Mouse (Mus musculus): Measurements from ENCODE around the gene Agpat4. TPM values are rescaled to one million over a fixed set of nuclear protein-coding genes. Genes with fewer than 3 reads are reported as not detected.

The Agpat4 gene
- polyA plus RNA-seq, 1 experiment from 2014 or later = 10.2 TPM

DNA sequence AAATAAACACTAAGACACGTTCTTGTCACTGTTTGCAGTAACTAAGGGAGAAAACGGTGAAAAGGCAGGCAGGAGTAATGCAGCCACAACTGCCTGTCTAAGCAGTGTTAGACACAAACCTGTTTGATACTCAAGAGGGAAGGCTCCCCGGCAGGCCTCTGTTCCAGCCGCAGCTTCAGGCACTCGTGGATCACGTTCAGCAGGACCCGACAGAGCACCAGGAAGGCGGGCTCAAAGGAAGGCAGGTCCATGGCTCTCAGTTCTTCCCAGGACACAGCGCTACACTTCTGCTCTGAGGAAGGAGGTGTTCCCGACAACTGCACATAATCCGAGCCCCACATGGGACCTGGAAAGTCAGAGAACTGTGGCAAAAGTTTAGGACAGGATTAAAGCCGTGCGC lies 145.3 kb downstream of the Agpat4 start:
- Histone ChIP-seq H3K27ac (ENCODE audit: low read depth) (no peak overlapping the region), H3K9ac (replicated peaks) (no peak overlapping the region), H3K4me1 (ENCODE audit: insufficient read depth) (no peaks in the 10 kb centered on the region), H3K4me2 (ENCODE audit: low read depth, low read length) (no peak overlapping the region), H3K27me3 (ENCODE audit: insufficient read depth, low read length) (no peaks in the 10 kb centered on the region), H3K9me3 (ENCODE audit: low read length) (no peaks in the 10 kb centered on the region), H3K4me3 (ENCODE audit: low read depth, low read length) (no peak overlapping the region), H3K36me3 (replicated peaks; ENCODE audit: insufficient read depth, low read length) (peaks cover 21% of the 10 kb centered on the region)
- ATAC-seq (no peak), DNase-seq (no peak)
- TF ChIP-seq EP300 (IDR thresholded peaks at IDR 0.05; ENCODE audit: low read depth) (no peak), CTCF (IDR thresholded peaks at IDR 0.05; ENCODE audit: low read depth) (no peak)
- 82% methylated on average over 13 of the region's 13 CpGs for WGBS (ENCODE audit: insufficient replicate concordance)

DNA sequence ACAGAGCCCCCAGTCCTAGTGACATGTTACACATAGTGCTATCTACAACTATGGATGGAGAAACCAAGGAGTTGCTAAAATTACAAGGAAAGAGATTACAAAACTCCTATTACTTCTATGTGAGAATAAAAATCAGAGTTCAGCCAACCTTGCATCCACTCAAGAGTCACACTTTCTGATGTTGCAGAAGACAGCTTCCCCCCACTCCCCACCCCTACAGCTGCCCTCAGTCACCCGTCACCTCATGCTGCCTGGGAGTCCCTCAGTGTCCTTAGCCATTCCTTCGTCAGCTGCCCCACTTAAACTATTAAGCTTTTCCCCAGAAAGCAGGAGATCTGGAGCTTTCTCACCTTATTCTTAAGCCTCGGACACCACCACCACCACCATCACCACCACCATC lies 145.8 kb downstream of the Agpat4 start:
- no peak overlapping the region for H3K27ac ChIP-seq (ENCODE audit: low read depth)
- DNase-seq (no peak), ATAC-seq (no peak)
- no peak overlapping the region for H3K4me2 ChIP-seq (ENCODE audit: low read depth, low read length)
- no peak overlapping the region for H3K4me3 ChIP-seq (ENCODE audit: low read depth, low read length)
- peaks cover 20% of the 10 kb centered on the region for H3K36me3 ChIP-seq (replicated peaks; ENCODE audit: insufficient read depth, low read length)
- TF ChIP-seq CTCF (IDR thresholded peaks at IDR 0.05; ENCODE audit: low read depth) (no peak), EP300 (IDR thresholded peaks at IDR 0.05; ENCODE audit: low read depth) (no peak)
- H3K9ac ChIP-seq (replicated peaks) = no peak overlapping the region
- H3K4me1 ChIP-seq (ENCODE audit: insufficient read depth) = no peaks in the 10 kb centered on the region
- no peaks in the 10 kb centered on the region for H3K9me3 ChIP-seq (ENCODE audit: low read length)
- WGBS (ENCODE audit: insufficient replicate concordance) = 81% methylated on average over 3 of the region's 3 CpGs
- H3K27me3 ChIP-seq (ENCODE audit: insufficient read depth, low read length) = no peaks in the 10 kb centered on the region

DNA sequence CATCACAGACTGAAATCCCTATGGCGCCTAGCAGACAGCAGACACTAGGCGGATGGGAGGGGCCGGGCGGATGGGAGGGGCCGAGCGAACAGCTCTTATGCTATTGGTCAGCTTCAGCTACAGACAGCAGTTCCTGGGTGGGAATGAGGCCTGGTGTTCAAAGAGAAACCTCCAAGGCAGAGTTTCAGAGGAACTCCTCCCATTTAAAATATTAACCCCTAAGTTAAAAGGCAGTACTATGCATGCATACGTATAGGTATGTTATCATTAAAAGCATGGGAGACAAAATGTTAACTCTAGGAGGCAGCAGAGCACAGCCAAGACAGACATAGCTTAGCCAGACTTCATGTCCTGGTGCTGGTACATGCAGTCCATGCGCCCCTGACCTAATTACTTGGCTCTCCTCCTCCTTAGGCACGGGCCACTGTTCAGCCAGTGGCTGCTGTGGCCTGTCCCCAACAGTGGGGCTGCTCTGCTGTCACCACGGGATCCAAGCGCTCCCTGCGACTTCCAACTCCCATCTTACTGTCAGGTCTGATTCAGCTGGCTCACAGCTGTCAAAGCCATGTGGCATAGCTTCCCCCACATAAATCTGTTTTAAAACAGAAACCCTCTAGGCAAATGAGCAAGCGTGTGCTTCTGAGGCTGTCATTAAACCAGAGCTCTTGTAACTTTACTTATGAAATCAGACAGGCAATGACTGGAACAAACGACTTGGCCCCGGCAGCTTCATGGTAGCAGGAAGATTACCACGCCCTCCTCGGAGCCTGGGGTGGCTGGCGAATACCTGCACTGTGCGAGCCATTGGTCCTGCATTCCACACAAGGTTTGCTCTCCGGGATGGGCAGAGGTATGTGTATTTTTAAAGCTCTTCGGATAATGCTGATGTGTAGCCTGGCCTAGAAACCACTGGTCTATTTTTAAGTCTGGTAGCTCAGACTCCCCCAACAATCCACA lies 147.7 kb downstream of the Agpat4 start:
- ATAC-seq (peak; percentile 43), DNase-seq (peak; percentile 31)
- peaks cover 16% of the 10 kb centered on the region for H3K36me3 ChIP-seq (replicated peaks; ENCODE audit: insufficient read depth, low read length)
- no peaks in the 10 kb centered on the region for H3K27me3 ChIP-seq (ENCODE audit: insufficient read depth, low read length)
- H3K4me3 ChIP-seq (ENCODE audit: low read depth, low read length) = no peak overlapping the region
- no peak overlapping the region for H3K4me2 ChIP-seq (ENCODE audit: low read depth, low read length)
- H3K9ac ChIP-seq (replicated peaks) = no peak overlapping the region
- H3K4me1 ChIP-seq (ENCODE audit: insufficient read depth) = no peaks in the 10 kb centered on the region
- WGBS (ENCODE audit: insufficient replicate concordance) = 78% methylated on average over 21 of the region's 21 CpGs
- TF ChIP-seq CTCF (IDR thresholded peaks at IDR 0.05; ENCODE audit: low read depth) (peak; percentile 50), EP300 (IDR thresholded peaks at IDR 0.05; ENCODE audit: low read depth) (no peak)
- H3K9me3 ChIP-seq (ENCODE audit: low read length) = no peaks in the 10 kb centered on the region
- no peak overlapping the region for H3K27ac ChIP-seq (ENCODE audit: low read depth)

DNA sequence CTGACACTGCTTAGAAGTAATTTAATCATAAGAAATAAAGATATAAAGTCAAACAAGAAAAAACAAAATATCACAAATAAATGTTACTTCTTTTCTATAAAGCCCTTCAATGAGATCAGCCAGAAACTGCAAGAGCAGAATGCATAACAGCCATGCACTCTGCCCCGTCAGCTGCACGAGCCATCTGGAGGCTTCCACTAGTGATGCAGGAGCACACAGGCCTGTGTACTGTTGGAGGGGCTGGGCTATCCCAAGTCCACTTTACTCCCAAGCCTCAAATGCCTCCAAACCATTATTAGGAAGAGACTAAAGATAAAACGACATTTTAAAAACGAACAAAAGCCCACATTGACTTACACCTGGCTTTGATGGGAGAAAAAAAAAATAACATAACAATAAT lies 149.6 kb downstream of the Agpat4 start:
- Histone ChIP-seq H3K9ac (replicated peaks) (no peak overlapping the region), H3K4me2 (ENCODE audit: low read depth, low read length) (no peak overlapping the region), H3K36me3 (replicated peaks; ENCODE audit: insufficient read depth, low read length) (peaks cover 16% of the 10 kb centered on the region), H3K4me1 (ENCODE audit: insufficient read depth) (no peaks in the 10 kb centered on the region), H3K27me3 (ENCODE audit: insufficient read depth, low read length) (no peaks in the 10 kb centered on the region), H3K9me3 (ENCODE audit: low read length) (no peaks in the 10 kb centered on the region), H3K27ac (ENCODE audit: low read depth) (no peak overlapping the region), H3K4me3 (ENCODE audit: low read depth, low read length) (no peak overlapping the region)
- DNase-seq = no peak
- TF ChIP-seq EP300 (IDR thresholded peaks at IDR 0.05; ENCODE audit: low read depth) = no peak
- 77% methylated on average over 4 of the region's 4 CpGs for WGBS (ENCODE audit: insufficient replicate concordance)
- no peak for ATAC-seq

DNA sequence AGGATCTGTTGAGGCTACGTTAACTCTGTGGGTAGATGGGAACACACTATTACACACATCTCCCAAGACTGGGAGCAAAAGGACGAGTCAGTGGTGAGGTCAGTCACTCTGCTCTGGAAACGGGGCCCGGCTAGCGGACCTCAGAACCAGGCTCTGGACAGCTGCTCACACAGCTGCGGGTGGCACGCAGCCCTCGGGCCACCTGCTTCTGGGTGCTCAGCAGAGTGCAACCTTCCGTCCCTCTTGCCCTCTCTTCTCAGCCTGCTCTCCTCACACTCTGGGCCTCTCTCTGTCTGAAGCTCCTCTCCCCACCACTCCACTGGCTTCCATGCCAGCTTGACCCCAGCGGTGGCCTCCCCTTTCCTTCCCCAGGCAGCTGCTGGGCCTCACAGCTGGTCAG lies 150.0 kb downstream of the Agpat4 start:
- no peak overlapping the region for H3K4me2 ChIP-seq (ENCODE audit: low read depth, low read length)
- DNase-seq = no peak
- no peak overlapping the region for H3K9ac ChIP-seq (replicated peaks)
- no peaks in the 10 kb centered on the region for H3K9me3 ChIP-seq (ENCODE audit: low read length)
- no peak overlapping the region for H3K4me3 ChIP-seq (ENCODE audit: low read depth, low read length)
- peaks cover 16% of the 10 kb centered on the region for H3K36me3 ChIP-seq (replicated peaks; ENCODE audit: insufficient read depth, low read length)
- no peaks in the 10 kb centered on the region for H3K27me3 ChIP-seq (ENCODE audit: insufficient read depth, low read length)
- H3K27ac ChIP-seq (ENCODE audit: low read depth) = no peak overlapping the region
- TF ChIP-seq CTCF (IDR thresholded peaks at IDR 0.05; ENCODE audit: low read depth) (no peak), EP300 (IDR thresholded peaks at IDR 0.05; ENCODE audit: low read depth) (no peak)
- WGBS (ENCODE audit: insufficient replicate concordance) = 79% methylated on average over 10 of the region's 10 CpGs
- H3K4me1 ChIP-seq (ENCODE audit: insufficient read depth) = peaks cover 3% of the 10 kb centered on the region
- ATAC-seq = no peak

Other genes starting within 250 kb of the Agpat4 start
- 9.8 and 13.0 TPM in 2 replicates for gene Map3k4, start 200.1 kb downstream of the Agpat4 start, polyA plus RNA-seq (2015; fragmentation: Nextera tagmentation; extraction: Ambion mirVana)

All from liver, postnatal 0 days (tissue).